Mouse (Mus musculus) lung, adult 18-20 months (tissue): ENCODE measurements around the gene Grid1.

ENCODE experiments used
- DNase-seq, 2 experiments: peaks; one replicate each; pipeline ENCODE4 v3.0.0; 2022; ENCODE audit warnings: mixed read lengths in 2 of 2

The Grid1 gene

DNA sequence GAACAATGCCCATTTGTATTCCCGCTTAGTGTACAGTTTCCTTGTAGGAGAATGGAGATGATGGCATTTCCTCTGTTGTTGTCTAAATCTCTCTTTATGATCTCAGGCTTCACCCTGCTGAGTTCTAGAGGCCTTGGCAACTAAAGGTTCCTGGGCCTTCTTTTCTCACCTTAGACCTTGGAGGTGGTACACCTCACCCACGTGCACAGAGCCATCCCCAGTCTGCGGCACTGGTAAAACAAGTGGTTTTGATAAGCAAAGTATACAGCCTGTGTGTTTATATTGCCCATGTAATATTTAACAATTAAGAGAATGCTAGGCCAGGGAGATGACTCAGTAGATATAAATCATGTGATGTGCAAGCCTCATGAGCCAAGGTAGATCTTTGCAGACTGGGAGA is 718.9 kb downstream of the Grid1 start:
- DNase-seq = no peak

DNA sequence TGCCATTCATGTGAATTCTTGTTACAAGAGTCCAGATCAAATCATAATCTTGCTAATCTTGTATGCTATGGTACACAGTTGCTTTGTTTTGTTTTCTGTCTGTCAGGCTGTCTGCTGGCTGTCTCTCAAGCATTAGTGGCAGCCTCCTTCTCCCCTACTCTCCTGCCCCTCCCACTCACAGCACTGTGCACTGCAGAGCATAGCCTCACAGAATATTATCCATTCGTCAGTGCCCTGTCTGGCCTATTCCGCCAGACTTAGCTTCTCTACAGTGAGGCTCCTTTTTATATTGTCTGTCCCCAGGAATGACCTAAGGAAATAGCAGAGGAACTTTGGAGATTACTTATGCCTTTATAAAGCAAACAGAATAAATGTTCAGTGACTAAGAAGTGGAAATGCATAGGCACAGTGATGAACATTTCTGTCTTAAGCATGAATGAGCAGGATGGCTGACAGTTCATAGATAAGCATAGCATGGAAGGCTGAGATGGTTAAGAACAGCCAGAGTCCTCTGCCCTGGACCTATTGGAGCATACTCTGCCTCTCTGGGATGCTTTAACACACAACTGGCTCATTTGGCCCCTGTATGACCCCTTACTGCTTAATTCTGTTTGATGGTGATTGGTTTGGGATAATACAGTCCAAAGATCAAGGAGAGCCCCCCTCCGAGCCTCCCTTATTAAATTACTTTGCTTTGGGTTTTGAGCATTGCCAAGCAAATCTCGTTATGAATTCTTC is 721.5 kb downstream of the Grid1 start:
- no peak for DNase-seq

DNA sequence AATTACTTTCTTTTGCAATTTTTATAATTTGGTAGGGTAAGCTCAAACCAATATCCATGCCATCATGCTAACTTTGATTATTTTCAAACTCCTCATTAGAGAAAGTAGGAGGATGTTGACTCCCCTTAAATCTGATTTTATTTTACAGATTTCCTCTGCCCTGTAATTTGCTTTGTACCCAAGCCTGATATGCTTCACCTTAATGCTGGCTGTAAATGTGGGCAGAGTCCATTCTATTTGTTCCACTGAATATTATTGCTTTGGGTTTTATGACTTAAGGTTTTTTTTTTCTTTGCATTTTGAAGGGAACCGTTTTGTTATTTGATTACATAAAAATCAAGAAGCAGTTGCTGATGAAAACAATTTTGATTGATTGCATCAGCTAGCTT is 722.1 kb downstream of the Grid1 start:
- DNase-seq = no peak

DNA sequence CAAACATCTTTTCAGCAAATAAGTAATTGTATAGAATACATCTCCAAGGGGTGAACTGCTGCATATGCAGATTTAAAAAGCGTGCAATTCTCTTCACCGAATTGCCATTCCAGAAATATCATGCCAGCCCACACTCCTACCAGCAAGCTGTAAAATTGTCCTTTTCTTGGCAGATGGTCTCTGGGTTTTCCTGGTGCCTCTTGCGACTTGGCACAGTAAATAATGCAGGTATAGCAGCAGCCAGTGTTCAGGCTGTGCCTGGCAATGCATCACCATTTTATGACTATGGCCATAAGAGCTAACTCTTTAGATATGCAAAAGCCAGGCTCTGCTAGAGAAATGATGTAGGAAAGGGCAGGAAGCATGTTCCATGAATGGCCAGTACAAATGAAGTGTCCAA is 734.4 kb downstream of the Grid1 start:
- no peak for DNase-seq

DNA sequence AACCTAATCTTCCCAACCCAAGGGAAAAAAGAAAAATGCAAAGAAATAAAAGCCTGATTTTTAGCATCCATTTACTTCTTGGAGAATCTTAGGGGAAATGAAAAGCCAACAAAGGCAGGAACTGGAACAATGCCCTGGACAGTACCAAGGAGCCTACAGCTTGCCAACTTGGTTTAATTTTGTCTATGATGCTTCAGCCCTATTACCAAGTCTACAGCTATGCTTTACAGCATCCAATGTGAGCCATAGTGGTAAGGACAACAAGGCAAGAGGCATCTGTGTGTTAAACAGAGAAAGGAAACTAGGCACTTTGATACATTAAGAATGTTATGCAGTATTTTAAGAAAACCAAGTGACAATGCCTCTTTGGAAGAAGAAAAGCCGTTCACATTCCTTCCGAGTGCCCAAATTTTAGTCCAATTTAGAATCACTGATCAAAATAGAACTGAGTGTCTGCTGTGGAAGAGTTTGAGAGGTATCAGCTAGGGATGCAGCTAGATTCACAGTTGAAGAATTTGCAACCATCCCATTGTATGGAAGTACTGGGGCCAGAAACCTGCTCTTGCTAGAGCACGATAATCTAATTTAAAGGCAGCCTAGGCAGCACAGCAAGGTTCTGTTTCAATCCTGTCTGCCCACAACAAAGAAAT is 741.5 kb downstream of the Grid1 start:
- no peak for DNase-seq

DNA sequence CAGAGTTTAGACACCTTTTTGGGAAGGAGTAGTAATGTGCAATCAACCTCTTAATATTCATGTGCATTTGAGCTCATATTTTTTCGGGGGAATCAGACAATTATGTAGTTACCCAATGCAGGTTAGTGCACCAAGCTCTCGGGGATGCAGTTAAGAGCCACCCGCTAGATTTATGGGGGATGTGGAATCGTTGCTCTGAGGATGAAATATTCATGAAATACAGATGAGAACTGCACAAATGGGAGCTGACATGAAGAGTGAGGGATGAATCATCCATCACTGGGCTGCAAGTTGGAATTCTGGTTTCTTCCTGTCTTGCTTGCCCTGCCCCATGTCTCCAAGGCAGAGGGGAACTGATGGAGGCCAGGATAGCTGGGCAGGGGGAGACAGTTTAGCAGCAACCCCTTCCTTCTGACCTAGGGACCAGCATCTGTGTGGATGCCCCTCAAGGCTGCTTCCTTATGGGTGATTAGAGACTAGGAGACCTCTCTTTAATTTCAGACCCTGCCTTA is 753.1 kb downstream of the Grid1 start:
- DNase-seq = no peak

DNA sequence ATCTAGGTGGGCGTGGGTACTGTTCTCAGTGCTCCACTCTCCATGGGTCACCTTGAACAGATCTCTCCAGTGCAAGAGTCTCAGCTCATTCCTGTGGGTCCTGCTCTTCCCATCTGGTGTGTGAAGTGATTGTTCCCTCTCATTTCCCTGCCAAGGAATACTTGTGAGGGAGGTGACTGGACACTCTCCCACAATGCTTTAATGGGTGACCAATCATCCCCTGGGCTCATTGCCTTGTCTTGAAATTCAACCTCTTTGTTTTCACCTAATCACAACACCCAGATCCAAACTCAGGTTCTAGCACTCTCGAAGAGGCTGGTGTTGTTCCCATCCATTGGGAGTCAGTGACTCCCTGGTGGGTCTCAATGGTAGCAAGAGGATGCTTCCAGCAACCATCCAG is 754.6 kb downstream of the Grid1 start:
- DNase-seq = no peak

DNA sequence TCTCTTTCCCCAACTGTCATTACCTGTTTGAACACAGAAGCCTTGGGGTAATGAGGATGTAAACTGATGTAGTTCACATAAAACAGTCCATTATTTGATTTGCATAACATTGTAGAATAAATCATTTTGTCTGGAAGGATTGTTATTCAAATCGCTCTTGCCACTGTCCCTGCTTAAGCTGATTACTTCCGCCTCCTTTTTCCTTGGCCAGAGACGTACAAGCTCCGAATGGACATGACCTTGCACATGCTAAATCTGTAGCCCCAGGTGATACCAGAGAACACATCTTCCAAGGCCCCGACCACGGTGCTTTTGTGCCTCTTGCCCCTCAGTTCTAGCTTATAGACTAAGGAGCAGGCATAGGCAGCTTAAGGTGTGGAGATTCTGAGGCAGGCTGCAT is 755.4 kb downstream of the Grid1 start:
- DNase-seq = no peak

DNA sequence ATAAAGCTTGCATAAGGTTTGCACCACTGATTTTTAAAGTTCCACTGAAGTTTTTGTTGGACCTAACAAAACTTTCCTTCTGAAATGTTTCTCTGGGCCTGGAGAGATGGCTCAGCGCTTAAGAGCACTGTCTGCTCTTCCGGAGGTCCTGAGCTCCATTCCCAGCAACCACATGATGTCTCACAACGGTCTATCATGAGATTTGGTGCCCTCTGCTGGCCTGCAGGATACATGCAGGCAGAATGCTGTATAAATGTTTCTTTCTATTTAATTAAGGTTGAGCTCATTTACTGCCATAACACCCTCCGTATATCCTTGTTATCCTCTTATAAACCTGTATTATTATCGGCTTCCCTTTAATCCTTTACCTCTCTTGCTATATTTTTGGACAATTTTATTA is 805.8 kb downstream of the Grid1 start:
- no peak for DNase-seq
